Mouse (Mus musculus): ENCODE data around the gene Serpina16. TPM values are rescaled to one million over a fixed set of nuclear protein-coding genes. Genes with fewer than 3 reads are reported as not detected.

Serpina16 gene
- polyA plus RNA-seq, 1 experiment = not detected

DNA sequence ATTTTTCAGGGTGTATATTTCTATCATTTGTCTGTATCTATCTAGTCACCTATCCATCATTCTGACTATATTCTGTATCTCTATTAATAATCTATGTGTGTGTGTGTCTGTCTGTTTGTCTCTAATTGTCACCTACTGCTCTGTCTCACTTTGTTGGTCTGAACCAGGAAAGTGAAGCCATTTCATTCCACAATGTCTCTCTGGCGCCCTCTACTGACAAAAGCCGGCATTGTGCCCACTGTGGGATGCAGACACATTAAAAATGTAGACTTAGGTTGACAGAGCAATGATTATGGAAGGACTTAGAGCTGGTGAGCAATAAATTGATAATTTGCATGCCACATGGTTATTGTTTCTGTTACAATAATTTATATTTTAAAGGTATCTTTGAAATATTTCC lies 32.6 kb downstream of the Serpina16 start:
- no peak overlapping the region for H3K27ac ChIP-seq (ENCODE audit: insufficient read depth, low read length)
- no peaks in the 10 kb centered on the region for H3K4me1 ChIP-seq (ENCODE audit: control insufficient read depth, insufficient read depth, low read length)
- H3K4me3 ChIP-seq (ENCODE audit: insufficient read depth, low read length) = no peak overlapping the region
- TF ChIP-seq POLR2A (IDR thresholded peaks at IDR 0.05; ENCODE audit: extremely low read depth, insufficient read depth, low read length) = no peak
- peak; percentile 78 for TF ChIP-seq CTCF (IDR thresholded peaks at IDR 0.05; ENCODE audit: extremely low read depth, insufficient read depth, low read length)

DNA sequence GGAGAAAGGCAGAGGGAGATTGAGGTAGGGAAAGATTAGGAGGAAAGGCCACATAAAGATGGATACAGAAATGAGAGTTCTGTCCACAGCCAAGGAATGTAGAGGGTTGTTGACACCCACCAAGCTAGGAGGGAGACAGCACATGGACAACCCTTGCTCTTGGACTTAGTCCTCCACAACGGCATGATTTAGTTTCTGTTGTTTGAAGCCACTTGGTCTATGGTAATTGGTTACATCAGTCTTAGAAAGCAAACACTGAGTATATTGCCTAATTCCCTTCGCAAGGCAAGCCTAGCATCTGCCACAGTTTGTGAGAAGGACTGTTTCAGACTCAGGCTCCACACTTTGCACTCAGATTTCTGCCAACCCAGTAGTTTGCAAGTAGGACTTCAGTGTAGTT lies 40.1 kb downstream of the Serpina16 start:
- 0 out of 2 replicates have a peak, but pooled peaks cover 2% of the 10 kb centered on the region for H3K4me1 ChIP-seq (ENCODE audit: control insufficient read depth, insufficient read depth, low read length)
- H3K27ac ChIP-seq (ENCODE audit: insufficient read depth, low read length) = no peak overlapping the region
- no peak overlapping the region for H3K4me3 ChIP-seq (ENCODE audit: insufficient read depth, low read length)
- TF ChIP-seq POLR2A (IDR thresholded peaks at IDR 0.05; ENCODE audit: extremely low read depth, insufficient read depth, low read length) (no peak), CTCF (IDR thresholded peaks at IDR 0.05; ENCODE audit: extremely low read depth, insufficient read depth, low read length) (no peak)

DNA sequence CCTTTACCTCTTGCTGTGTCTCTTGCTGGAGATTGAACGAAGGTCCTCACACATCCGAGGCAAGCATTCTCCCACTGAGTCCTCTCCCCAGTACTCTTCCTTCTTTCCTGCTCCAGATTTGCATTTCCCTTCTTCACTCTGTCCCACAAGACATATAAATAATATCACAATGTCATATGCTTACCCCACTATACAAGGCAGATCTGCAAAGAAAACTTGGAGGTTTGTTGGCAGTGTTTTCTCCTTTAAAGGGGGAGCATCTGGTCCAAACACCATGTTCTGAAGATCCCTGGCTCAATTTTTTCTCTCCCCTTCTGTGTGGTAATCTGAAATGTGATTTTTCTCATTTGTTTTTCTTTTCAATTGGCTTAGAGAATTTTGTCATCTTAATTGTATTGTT lies 41.5 kb downstream of the Serpina16 start:
- TF ChIP-seq CTCF (IDR thresholded peaks at IDR 0.05; ENCODE audit: extremely low read depth, insufficient read depth, low read length) (no peak), POLR2A (IDR thresholded peaks at IDR 0.05; ENCODE audit: extremely low read depth, insufficient read depth, low read length) (no peak)
- H3K4me1 ChIP-seq (ENCODE audit: control insufficient read depth, insufficient read depth, low read length) = 0 out of 2 replicates have a peak, but pooled peaks cover 2% of the 10 kb centered on the region
- H3K27ac ChIP-seq (ENCODE audit: insufficient read depth, low read length) = no peak overlapping the region
- H3K4me3 ChIP-seq (ENCODE audit: insufficient read depth, low read length) = no peak overlapping the region

GRCm38 (mm10) chr12:103631203-103631612 lies 44.7 kb downstream of the Serpina16 start, which contains the start of gene Serpina10:
Gene Serpina10, minus strand, starts transcription at chr12:103631444.
- TF ChIP-seq CTCF (IDR thresholded peaks at IDR 0.05; ENCODE audit: extremely low read depth, insufficient read depth, low read length) (no peak), POLR2A (IDR thresholded peaks at IDR 0.05; ENCODE audit: extremely low read depth, insufficient read depth, low read length) (no peak)
- H3K4me1 ChIP-seq (ENCODE audit: control insufficient read depth, insufficient read depth, low read length) = 0 out of 2 replicates have a peak, but pooled peaks cover 2% of the 10 kb centered on the region
- H3K4me3 ChIP-seq (ENCODE audit: insufficient read depth, low read length) = no peak within 1 kb of the TSS
- no peak within 1 kb of the TSS for H3K27ac ChIP-seq (ENCODE audit: insufficient read depth, low read length)

Other genes starting within 250 kb of the Serpina16 start
- gene Ifi27, start 241.9 kb downstream of the Serpina16 start, polyA plus RNA-seq (2012; rRNA removed) = 88.3 and 110 TPM in 2 replicates
- 4.7 and 13.2 TPM in 2 replicates for gene Ifi27l2a, start 232.5 kb downstream of the Serpina16 start, polyA plus RNA-seq (2012; rRNA removed)
- gene Ifi27l2b, start 218.9 kb downstream of the Serpina16 start, polyA plus RNA-seq (2012; rRNA removed) = 0.13 TPM in 1 of 2 replicates, not detected in the other
- 16.0 and 16.9 TPM in 2 replicates for gene Ppp4r4, start 143.9 kb downstream of the Serpina16 start, polyA plus RNA-seq (2012; rRNA removed)
- gene Serpina10, start 44.7 kb downstream of the Serpina16 start, polyA plus RNA-seq (2012; rRNA removed) = 0.04 TPM in 1 of 2 replicates, not detected in the other
- gene Serpina6, start 18.9 kb downstream of the Serpina16 start, polyA plus RNA-seq (2012; rRNA removed) = not detected in 2 replicates
- gene Serpina1f, start 19.4 kb upstream of the Serpina16 start, polyA plus RNA-seq (2012; rRNA removed) = not detected in 2 replicates
- gene Serpina1d, start 97.5 kb upstream of the Serpina16 start, polyA plus RNA-seq (2012; rRNA removed) = 0.08 TPM in 1 of 2 replicates, not detected in the other
- not detected in 2 replicates for gene Serpina1b, start 154.2 kb upstream of the Serpina16 start, polyA plus RNA-seq (2012; rRNA removed)
- gene Serpina1a, start 187.4 kb upstream of the Serpina16 start, polyA plus RNA-seq (2012; rRNA removed) = 0.08 TPM in 1 of 2 replicates, not detected in the other
- not detected in 2 replicates for gene Serpina1c, start 228.7 kb upstream of the Serpina16 start, polyA plus RNA-seq (2012; rRNA removed)